Mouse (Mus musculus) inflammation-experienced regulatory T-cells, adult 6 months (primary cell): Measurements from ENCODE around the gene Nfic. TPM values are rescaled to one million over a fixed set of nuclear protein-coding genes. Genes with fewer than 3 reads are reported as not detected.
A peak's percentile ranks its signal among the peaks of the same experiment; 100 is the strongest.

ENCODE experiments used
- ATAC-seq: one replicate; pipeline ENCODE4 v1.8.0; 2017
- polyA plus RNA-seq, 3 experiments: library from polyadenylated mRNA; unstranded; fragments of 100-300 nt; shearing (Covaris generic); gene quantifications; one replicate each; pipeline ENCODE4 v1.2.1; 2017

The Nfic gene
- polyA plus RNA-seq = 10 to 100 TPM; 13.8 to 17.2 (median 15.0) TPM

DNA sequence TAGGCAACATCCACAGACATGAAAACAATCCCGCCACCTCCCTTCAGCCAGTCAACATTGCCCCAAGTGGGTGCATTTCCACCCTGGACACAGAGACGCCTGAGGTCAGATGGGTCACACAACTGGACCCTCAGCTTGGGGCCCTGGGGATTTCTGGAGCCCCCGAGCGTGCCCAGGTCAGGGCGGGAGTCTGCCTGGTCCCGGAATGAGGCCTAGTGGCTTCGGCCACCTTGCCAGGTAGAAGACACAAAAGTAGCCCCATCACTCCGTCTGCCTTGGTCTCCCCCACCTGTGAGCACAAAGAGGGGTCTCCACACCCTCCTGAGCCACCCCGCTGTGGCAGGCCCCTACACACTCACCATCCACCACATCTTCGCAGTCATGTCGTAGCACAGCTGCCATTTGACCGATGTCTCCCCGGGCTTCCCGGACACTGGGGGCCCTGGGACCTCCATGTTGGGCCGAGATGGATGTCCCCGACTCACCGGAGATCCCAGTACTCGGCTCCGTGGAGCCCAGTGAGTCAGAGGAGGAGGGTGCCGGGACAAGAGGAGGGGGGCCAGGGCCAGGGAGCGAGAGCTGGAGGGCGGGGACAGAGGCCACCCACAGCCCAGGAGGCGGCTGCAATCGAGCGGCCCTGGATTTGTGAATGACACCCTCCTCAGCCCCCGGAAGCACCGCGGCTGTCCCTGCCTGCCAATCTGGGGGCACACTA, at the start of gene Nfic:
TSS of gene Nfic (minus strand) at position 455 of the 715 bp plus-strand sequence.
- ATAC-seq = no peak

GRCm38 (mm10) chr10:81502658-81503057, 47.2 kb upstream of the Nfic start:
- peak; percentile 34 for ATAC-seq

DNA sequence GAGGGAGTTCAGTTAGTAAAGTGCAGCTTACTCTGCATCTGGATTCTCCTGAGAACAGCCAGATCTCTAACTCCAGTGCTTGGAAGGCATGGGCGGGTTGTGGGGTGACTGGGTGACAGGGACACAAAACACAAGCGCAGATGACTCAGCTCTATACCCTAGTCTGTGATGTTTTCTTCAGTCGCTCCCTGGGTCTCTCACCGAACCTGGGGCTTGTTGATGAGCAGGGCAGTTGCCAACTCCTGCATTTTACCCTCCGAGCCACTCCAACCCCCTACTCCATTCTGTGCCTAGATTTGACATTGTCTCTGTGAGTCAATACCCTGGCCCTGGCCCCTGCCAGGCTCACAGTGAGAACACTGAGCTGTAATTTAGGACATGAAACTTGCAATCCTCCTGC, 46.4 kb upstream of the Nfic start:
- no peak for ATAC-seq

DNA sequence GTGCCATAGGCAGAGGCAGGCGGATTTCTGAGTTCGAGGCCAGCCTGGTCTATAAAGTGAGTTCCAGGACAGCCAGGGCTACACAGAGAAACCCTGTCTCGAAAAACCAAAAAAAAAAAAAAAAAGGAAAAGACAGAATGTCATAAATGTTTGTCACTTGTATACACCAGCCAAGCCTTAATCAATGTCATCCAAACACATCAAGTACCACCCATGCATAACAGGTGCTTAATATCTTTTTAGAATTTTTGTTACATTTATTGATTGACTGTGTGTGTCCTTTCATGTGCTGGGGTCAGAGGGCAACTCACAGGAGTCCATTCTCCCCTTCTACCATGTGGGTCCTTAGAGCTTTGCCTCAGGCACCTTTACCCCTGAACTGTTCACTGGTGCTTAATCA, 44.6 kb upstream of the Nfic start, which contains the start of gene S1pr4:
TSS of gene S1pr4 (minus strand) at position 101 of the 400 bp plus-strand sequence.
- ATAC-seq = no peak

- peak; percentile 55 for ATAC-seq
Observed at GRCm38 (mm10) chr10:81499250-81499901, 43.9 kb upstream of the Nfic start.

DNA sequence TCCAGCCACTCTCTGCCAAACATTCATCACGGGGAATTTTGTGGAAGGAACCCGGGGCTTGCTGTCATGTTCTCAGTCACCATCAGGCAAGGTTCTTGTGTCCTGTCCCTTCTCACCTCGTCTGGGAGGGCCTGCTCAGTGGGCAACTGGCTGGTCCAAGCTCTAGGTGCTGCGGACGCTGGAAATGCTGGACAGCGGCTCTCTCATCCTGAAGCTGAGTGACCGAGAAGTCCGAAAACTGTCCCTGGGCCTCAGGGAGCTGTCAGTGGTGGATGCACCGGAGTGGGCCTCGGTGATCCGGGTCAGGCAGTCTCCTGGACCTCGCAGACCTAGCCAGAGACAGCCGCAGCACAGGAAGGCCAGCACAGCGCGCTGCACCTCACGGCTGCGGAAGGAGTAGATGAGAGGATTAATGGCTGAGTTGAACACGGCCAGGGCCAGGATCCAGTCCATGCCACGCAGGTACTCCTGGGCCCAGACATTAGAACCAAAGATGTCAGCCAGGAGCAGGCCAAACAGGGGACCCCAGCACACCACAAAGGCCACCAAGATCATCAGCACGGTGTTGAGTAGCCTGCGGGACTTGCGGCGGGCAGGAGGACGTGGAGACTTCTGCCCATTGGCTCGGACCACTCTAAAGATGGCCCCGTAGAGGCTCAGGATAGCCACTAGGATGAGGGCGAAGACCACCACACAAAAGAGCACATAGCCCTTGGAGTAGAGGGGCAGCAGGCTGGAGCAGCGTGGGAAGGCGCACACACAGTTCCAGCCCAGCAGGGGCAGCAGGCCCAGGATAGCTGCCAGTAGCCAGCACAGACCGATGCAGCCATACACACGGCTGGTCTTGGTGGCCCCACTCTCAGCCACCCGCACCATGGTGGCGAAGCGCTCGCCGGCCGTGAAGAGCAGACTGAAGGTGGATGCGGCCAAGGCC, 43.1 kb upstream of the Nfic start:
- no peak for ATAC-seq

GRCm38 (mm10) chr10:81497401-81498270, 42.2 kb upstream of the Nfic start:
- no peak for ATAC-seq

DNA sequence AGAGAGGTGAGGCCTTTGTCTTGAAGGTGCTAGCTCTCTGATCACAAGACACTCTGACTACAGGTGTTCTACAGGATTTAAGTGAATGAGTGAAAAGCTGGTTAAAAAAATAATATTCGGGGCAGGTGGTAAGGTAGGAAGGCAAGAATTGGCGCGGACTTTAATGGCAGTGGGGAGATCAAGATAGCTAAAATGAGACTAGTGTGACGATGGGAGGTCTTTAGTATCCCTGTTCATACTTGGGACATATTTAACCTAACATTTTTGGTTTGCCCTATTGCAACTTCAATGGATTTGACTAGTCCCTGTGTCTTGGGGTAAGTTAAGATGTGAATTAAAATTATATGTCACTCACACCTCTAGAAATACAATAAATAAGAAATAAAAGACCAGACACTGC, 41.5 kb upstream of the Nfic start:
- ATAC-seq = no peak

DNA sequence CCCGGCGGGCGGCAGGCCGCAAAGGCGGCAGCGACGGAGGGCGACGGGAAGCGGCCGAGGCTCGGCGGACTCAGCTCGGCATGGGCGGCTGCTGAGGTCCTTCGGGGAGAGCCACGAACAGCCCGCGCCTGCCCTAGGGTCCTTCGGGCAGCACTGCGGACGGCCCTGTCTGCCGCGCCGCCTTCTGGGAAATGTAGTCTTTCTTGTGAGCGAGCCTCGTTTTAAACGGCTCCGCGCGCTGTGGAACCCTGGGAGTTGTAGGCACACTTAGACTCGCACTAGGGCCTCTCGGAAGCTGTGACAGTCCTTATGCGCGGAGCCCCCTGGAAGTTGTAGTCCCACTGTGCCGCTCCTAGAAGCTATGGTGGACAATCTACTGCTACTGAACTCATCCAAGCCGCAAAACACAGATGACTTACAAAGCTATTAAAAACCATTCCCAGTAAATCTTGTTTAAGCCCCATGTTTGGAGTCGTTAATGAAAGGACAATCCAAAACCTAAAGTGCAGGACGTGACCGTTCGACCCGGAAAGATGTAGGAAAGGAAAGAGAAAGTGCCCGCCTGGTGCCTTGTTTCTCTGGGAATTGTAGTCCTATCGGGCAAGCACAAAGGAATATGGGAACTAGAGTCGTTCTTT, 40.9 kb upstream of the Nfic start, which contains the start of gene Ncln:
TSS of gene Ncln (minus strand) at position 129 of the 638 bp plus-strand sequence.
- peak; percentile 92 for ATAC-seq

GRCm38 (mm10) chr10:81495616-81496263, 40.3 kb upstream of the Nfic start:
- ATAC-seq = peak; percentile 31

DNA sequence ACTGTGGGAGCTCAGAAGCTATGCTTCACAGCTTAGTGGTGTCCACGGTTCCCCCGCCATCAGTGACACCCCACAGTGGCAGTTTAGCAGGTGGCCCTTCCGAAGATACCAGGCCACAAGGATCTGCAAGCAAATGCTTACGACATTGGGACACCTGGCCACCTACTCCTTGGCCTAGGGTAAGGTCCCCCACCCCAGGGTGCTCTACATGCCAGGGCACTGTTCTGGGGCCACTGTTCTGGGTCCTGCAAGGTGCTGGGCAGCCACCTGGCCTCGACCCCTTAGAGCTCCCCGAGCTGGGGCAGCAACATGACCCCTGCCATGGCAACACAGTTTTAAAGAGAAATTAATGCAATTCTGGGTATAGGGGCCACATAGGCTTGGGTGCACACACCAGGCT, 39.7 kb upstream of the Nfic start:
- ATAC-seq = no peak

GRCm38 (mm10) chr10:81494260-81495041, 39.0 kb upstream of the Nfic start:
- no peak for ATAC-seq

- ATAC-seq = no peak
Observed at GRCm38 (mm10) chr10:81493601-81494220, 38.3 kb upstream of the Nfic start.

DNA sequence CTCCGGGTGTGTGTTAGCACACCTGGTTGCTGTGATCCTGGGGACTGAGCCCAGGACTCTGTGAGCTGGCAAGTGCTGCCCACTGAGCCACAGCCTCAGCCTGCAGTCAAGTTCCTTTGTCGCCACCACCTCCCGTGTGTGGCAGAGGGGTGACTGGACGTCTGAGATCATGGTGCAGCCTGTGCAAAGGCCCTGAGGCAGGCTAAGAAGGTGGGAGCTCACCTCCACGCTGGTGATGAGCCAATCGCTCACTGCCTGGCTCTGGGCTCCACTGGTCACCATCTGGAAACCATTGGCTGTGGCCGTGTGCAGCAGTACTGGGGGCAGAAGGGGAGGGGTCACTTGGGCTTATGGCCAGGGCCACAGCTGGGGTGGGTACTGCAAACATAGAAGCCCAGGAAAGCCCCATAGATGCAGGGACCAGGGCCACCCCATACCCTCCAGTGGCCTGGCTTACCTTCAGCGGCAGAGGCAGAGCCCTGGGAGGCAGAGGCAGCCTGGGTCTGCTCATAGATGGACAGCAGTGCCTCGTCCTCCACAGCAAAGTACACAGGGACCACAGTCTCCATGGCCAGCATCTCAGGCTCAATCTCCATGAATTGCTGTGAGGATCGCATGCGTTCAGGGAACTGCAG, 37.3 kb upstream of the Nfic start:
- no peak for ATAC-seq

DNA sequence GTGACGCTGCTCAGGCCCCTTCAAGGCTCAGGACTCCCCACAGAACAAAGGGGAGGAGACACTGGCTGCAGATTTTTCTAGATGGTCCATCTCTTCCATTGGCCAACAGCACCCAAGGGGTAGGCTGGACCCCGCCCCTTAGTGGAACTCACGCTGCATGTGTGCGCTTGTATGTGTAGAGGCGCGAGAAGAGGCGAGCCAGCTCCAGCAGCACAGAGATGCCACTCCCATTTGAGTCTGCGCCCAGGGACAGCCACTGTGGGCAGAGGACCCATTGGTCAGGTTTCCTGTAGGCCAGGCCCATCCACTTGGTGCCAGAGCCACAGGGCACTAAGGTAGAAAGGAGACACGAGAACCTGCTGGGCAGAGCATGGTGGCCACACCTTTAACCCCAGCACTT, 35.6 kb upstream of the Nfic start:
- ATAC-seq = no peak

- no peak for ATAC-seq
Observed at GRCm38 (mm10) chr10:81489941-81490340, 34.5 kb upstream of the Nfic start.

DNA sequence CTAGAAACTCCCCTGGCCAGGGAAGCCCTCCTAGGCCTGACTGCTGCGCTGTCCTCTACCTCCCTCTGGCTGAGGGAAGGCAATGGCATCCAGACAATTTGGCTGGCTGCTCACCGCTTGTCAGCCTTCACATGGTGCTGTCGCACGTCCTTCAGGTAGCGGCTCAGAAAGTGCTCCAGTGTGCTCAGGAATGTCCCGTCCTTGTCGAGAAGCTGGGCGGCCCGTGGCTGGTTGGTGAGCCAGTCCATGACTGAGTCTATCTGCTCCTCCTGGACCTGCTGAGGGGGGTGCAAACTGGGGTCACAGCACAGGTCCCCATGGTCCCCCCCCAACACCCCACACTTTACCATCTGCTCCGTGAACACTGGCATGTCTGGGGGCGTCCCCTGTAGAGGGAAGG, 32.6 kb upstream of the Nfic start:
- no peak for ATAC-seq

DNA sequence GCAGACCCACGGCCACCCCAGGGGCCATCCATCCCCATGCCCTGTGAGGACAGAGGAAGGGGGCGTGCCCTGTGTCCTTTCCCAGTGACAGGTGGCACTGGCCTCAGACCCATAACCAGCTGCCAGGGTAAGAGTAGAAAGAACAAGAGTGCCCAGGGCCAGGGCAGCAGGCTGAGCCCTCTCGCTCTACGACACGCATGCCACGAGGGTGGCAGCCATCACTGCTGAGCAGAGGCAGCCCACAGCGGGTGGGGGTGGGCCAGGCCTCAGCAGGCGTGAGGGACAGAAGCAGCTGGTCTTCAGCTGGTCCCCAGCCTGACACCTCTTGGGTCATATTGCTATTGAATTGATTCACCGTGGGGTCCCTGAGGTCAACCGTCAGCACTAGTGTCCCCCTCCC, 31.1 kb upstream of the Nfic start:
- ATAC-seq = no peak

- ATAC-seq = no peak
Observed at GRCm38 (mm10) chr10:81485479-81486018, 30.1 kb upstream of the Nfic start.
